Mouse (Mus musculus) megakaryocyte, embryonic 14.5 days (primary cell): Measurements from ENCODE around the gene Sult1c2.

Source experiments
- FLI1 ChIP-seq: IDR thresholded peaks from 2 replicates; pipeline ENCODE4 v1.6.1; 2012; ENCODE audit warnings: low read length, inconsistent platforms, mixed read lengths
- GATA1 ChIP-seq: IDR thresholded peaks from 3 replicates; pipeline ENCODE4 v1.6.1; 2012; ENCODE audit warnings: mixed read lengths, low read length, inconsistent platforms, borderline replicate concordance

GRCm38 (mm10) chr17:53865260-53865955, 19.3 kb upstream of the Sult1c2 start:
- TF ChIP-seq GATA1: no peak
- no peak for TF ChIP-seq FLI1
